Mouse (Mus musculus): ENCODE results near the gene 4930544D05Rik. TPM values are rescaled to one million over a fixed set of nuclear protein-coding genes. Genes with fewer than 3 reads are reported as not detected.

Gene 4930544D05Rik
- polyA plus RNA-seq, 1 experiment: not detected

GRCm38 (mm10) chr11:70638293-70638692 lies 22.6 kb downstream of the 4930544D05Rik start:
- Histone ChIP-seq H3K4me3 (ENCODE audit: insufficient read depth, low read length) (no peak overlapping the region), H3K27ac (ENCODE audit: insufficient read depth, low read length) (no peak overlapping the region), H3K4me1 (ENCODE audit: control insufficient read depth, insufficient read depth, low read length) (no peaks in the 10 kb centered on the region)
- no peak for TF ChIP-seq POLR2A (IDR thresholded peaks at IDR 0.05; ENCODE audit: low read depth, low read length)
- TF ChIP-seq CTCF (IDR thresholded peaks at IDR 0.05; ENCODE audit: borderline replicate concordance, insufficient read depth, low read length): no peak

GRCm38 (mm10) chr11:70638714-70639278 lies 23.1 kb downstream of the 4930544D05Rik start, which contains the start of gene Gp1ba:
Gp1ba (plus strand) TSS chr11:70639122.
- H3K4me3 ChIP-seq (ENCODE audit: insufficient read depth, low read length): no peak within 1 kb of the TSS
- TF ChIP-seq POLR2A (IDR thresholded peaks at IDR 0.05; ENCODE audit: low read depth, low read length) (no peak), CTCF (IDR thresholded peaks at IDR 0.05; ENCODE audit: borderline replicate concordance, insufficient read depth, low read length) (no peak)
- no peaks in the 10 kb centered on the region for H3K4me1 ChIP-seq (ENCODE audit: control insufficient read depth, insufficient read depth, low read length)
- no peak within 1 kb of the TSS for H3K27ac ChIP-seq (ENCODE audit: insufficient read depth, low read length)

GRCm38 (mm10) chr11:70639976-70640375 lies 24.3 kb downstream of the 4930544D05Rik start:
- Histone ChIP-seq H3K4me3 (ENCODE audit: insufficient read depth, low read length) (no peak overlapping the region), H3K27ac (ENCODE audit: insufficient read depth, low read length) (no peak overlapping the region), H3K4me1 (ENCODE audit: control insufficient read depth, insufficient read depth, low read length) (no peaks in the 10 kb centered on the region)
- TF ChIP-seq POLR2A (IDR thresholded peaks at IDR 0.05; ENCODE audit: low read depth, low read length): 0 out of 2 replicates have a peak, but pooled peaks have one; percentile 6
- no peak for TF ChIP-seq CTCF (IDR thresholded peaks at IDR 0.05; ENCODE audit: borderline replicate concordance, insufficient read depth, low read length)

GRCm38 (mm10) chr11:70641241-70641640 lies 25.6 kb downstream of the 4930544D05Rik start:
- Histone ChIP-seq H3K4me3 (ENCODE audit: insufficient read depth, low read length) (no peak overlapping the region), H3K27ac (ENCODE audit: insufficient read depth, low read length) (no peak overlapping the region), H3K4me1 (ENCODE audit: control insufficient read depth, insufficient read depth, low read length) (peaks cover 5% of the 10 kb centered on the region; the same call in 1 of the 2 replicates)
- TF ChIP-seq CTCF (IDR thresholded peaks at IDR 0.05; ENCODE audit: borderline replicate concordance, insufficient read depth, low read length) (no peak), POLR2A (IDR thresholded peaks at IDR 0.05; ENCODE audit: low read depth, low read length) (no peak; the same call in 1 of the 2 replicates)

GRCm38 (mm10) chr11:70643051-70643450 lies 27.4 kb downstream of the 4930544D05Rik start:
- H3K4me3 ChIP-seq (ENCODE audit: insufficient read depth, low read length): no peak overlapping the region
- H3K27ac ChIP-seq (ENCODE audit: insufficient read depth, low read length): no peak overlapping the region
- peaks cover 5% of the 10 kb centered on the region; the same call in 1 of the 2 replicates for H3K4me1 ChIP-seq (ENCODE audit: control insufficient read depth, insufficient read depth, low read length)
- TF ChIP-seq POLR2A (IDR thresholded peaks at IDR 0.05; ENCODE audit: low read depth, low read length): no peak; the same call in 1 of the 2 replicates
- no peak for TF ChIP-seq CTCF (IDR thresholded peaks at IDR 0.05; ENCODE audit: borderline replicate concordance, insufficient read depth, low read length)

- TF ChIP-seq CTCF (IDR thresholded peaks at IDR 0.05; ENCODE audit: borderline replicate concordance, insufficient read depth, low read length): no peak
- no peak for TF ChIP-seq POLR2A (IDR thresholded peaks at IDR 0.05; ENCODE audit: low read depth, low read length)
- H3K27ac ChIP-seq (ENCODE audit: insufficient read depth, low read length): no peak overlapping the region
Observed at GRCm38 (mm10) chr11:70644564-70645103, 29.0 kb downstream of the 4930544D05Rik start.

GRCm38 (mm10) chr11:70645461-70646258 lies 30.0 kb downstream of the 4930544D05Rik start:
- Histone ChIP-seq H3K4me1 (ENCODE audit: control insufficient read depth, insufficient read depth, low read length) (peaks cover 11% of the 10 kb centered on the region), H3K27ac (ENCODE audit: insufficient read depth, low read length) (no peak overlapping the region), H3K4me3 (ENCODE audit: insufficient read depth, low read length) (peak overlapping the region; percentile 68)
- no peak for TF ChIP-seq POLR2A (IDR thresholded peaks at IDR 0.05; ENCODE audit: low read depth, low read length)
- TF ChIP-seq CTCF (IDR thresholded peaks at IDR 0.05; ENCODE audit: borderline replicate concordance, insufficient read depth, low read length): no peak

More at GRCm38 (mm10) chr11:70644564-70645103, 29.0 kb downstream of the 4930544D05Rik start:
- H3K4me1 ChIP-seq (ENCODE audit: control insufficient read depth, insufficient read depth, low read length): peaks cover 9% of the 10 kb centered on the region
- no peak overlapping the region for H3K4me3 ChIP-seq (ENCODE audit: insufficient read depth, low read length)

GRCm38 (mm10) chr11:70646259-70646555 lies 30.6 kb downstream of the 4930544D05Rik start:
- peaks cover 13% of the 10 kb centered on the region for H3K4me1 ChIP-seq (ENCODE audit: control insufficient read depth, insufficient read depth, low read length)
- H3K4me3 ChIP-seq (ENCODE audit: insufficient read depth, low read length): peak overlapping the region; percentile 68
- no peak for TF ChIP-seq CTCF (IDR thresholded peaks at IDR 0.05; ENCODE audit: borderline replicate concordance, insufficient read depth, low read length)
- TF ChIP-seq POLR2A (IDR thresholded peaks at IDR 0.05; ENCODE audit: low read depth, low read length): no peak
- no peak overlapping the region for H3K27ac ChIP-seq (ENCODE audit: insufficient read depth, low read length)

- peak within 1 kb of the TSS; percentile 94 for H3K27ac ChIP-seq (ENCODE audit: insufficient read depth, low read length)
- peak within 1 kb of the TSS; percentile 68 for H3K4me3 ChIP-seq (ENCODE audit: insufficient read depth, low read length)
- peaks cover 13% of the 10 kb centered on the region for H3K4me1 ChIP-seq (ENCODE audit: control insufficient read depth, insufficient read depth, low read length)
- TF ChIP-seq POLR2A (IDR thresholded peaks at IDR 0.05; ENCODE audit: low read depth, low read length): peak; percentile 93
- no peak for TF ChIP-seq CTCF (IDR thresholded peaks at IDR 0.05; ENCODE audit: borderline replicate concordance, insufficient read depth, low read length)
Observed at GRCm38 (mm10) chr11:70646691-70647650, 31.3 kb downstream of the 4930544D05Rik start, which contains the start of the genes Rnf167 and Slc25a11. Rnf167 (plus strand) TSS chr11:70647235. Slc25a11 (minus strand) TSS chr11:70647479.
